Mouse (Mus musculus): ENCODE measurements at regions not wholly inside any gene's neighbourhood (a gene's known extent, or its start where the extent isn't known, plus 50 kb on each side); places are given as distances from the start of the nearest gene placed in this dataset.

- ATAC-seq (ENCODE audit: insufficient read depth) (no peak), DNase-seq (no peak)
- Histone ChIP-seq H3K27me3 (ENCODE audit: insufficient read depth, low read length) (no peaks in the 10 kb centered on the region), H3K9me3 (ENCODE audit: low read depth, low read length) (no peaks in the 10 kb centered on the region), H3K36me3 (ENCODE audit: insufficient read depth) (no peaks in the 10 kb centered on the region), H3K4me1 (ENCODE audit: insufficient read depth) (no peaks in the 10 kb centered on the region), H3K9ac (no peak overlapping the region), H3K4me3 (ENCODE audit: low read depth, low read length) (no peak overlapping the region), H3K27ac (ENCODE audit: low read depth) (no peak overlapping the region), H3K4me2 (no peak overlapping the region)
- no peak for TF ChIP-seq CTCF (IDR thresholded peaks at IDR 0.05; ENCODE audit: low read depth)
- WGBS, result 37% methylated on average over 4 of the region's 4 CpGs
Observed at GRCm38 (mm10) chr11:43976024-43976423, 75.0 kb upstream of the Adra1b start.

DNA sequence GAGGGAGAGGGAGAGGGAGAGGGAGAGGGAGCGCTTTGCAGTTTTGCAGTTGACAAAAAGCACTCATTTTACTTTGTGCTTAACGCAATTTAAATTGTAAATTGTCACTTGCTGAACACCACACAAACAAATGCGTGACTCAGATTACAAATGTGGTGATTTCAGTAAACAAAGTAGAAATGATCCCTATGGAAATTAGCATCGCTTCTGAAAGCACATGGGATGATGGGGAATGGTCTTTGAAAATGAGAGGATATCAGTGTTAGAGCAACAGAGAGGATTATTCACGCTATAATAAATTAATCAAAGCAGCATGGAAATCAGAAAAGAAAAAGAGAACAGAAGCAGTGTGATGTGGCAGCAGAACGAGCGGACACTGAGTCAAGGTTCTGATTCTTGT is 78.4 kb upstream of the Adra1b start:
- Histone ChIP-seq H3K27me3 (ENCODE audit: insufficient read depth, low read length) (no peaks in the 10 kb centered on the region), H3K9ac (no peak overlapping the region), H3K9me3 (ENCODE audit: low read depth, low read length) (no peaks in the 10 kb centered on the region), H3K4me3 (ENCODE audit: low read depth, low read length) (no peak overlapping the region), H3K4me2 (no peak overlapping the region), H3K4me1 (ENCODE audit: insufficient read depth) (no peaks in the 10 kb centered on the region), H3K27ac (ENCODE audit: low read depth) (no peak overlapping the region), H3K36me3 (ENCODE audit: insufficient read depth) (no peaks in the 10 kb centered on the region)
- TF ChIP-seq CTCF (IDR thresholded peaks at IDR 0.05; ENCODE audit: low read depth), result no peak
- ATAC-seq (ENCODE audit: insufficient read depth), result no peak
- 74% methylated on average over 7 of the region's 7 CpGs for WGBS
- no peak for DNase-seq

DNA sequence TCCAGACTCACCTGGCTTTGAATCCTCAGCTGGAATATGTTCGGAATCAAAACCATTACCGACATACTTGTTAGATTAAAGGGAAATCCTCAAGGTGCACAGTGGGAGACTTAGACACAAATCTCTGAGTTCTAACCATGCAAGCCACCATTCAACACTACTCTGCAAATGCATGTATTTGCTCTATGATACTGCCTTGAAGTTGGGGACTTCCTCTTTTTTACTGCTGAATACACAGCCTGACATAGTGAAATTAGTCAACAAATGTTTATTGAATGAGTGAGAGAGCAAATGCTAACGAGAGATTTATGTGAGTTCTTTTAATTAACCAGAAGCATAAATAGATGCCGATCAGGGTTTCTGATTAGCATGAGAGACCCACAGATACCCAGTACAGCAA is 79.4 kb upstream of the Adra1b start:
- no peak for DNase-seq
- Histone ChIP-seq H3K27me3 (ENCODE audit: insufficient read depth, low read length) (no peaks in the 10 kb centered on the region), H3K27ac (ENCODE audit: low read depth) (no peak overlapping the region), H3K4me3 (ENCODE audit: low read depth, low read length) (no peak overlapping the region), H3K4me1 (ENCODE audit: insufficient read depth) (no peaks in the 10 kb centered on the region), H3K4me2 (no peak overlapping the region), H3K36me3 (ENCODE audit: insufficient read depth) (no peaks in the 10 kb centered on the region), H3K9me3 (ENCODE audit: low read depth, low read length) (no peaks in the 10 kb centered on the region), H3K9ac (no peak overlapping the region)
- no peak for TF ChIP-seq CTCF (IDR thresholded peaks at IDR 0.05; ENCODE audit: low read depth)
- WGBS, result 83% methylated on average over 4 of the region's 4 CpGs
- ATAC-seq (ENCODE audit: insufficient read depth), result no peak

- no peak overlapping the region for H3K4me2 ChIP-seq
- no peaks in the 10 kb centered on the region for H3K4me1 ChIP-seq (ENCODE audit: insufficient read depth)
- H3K9me3 ChIP-seq (ENCODE audit: low read depth, low read length), result no peaks in the 10 kb centered on the region
- TF ChIP-seq CTCF (IDR thresholded peaks at IDR 0.05; ENCODE audit: low read depth), result no peak
- no peaks in the 10 kb centered on the region for H3K27me3 ChIP-seq (ENCODE audit: insufficient read depth, low read length)
- ATAC-seq (ENCODE audit: insufficient read depth) (no peak), DNase-seq (no peak)
- no peak overlapping the region for H3K9ac ChIP-seq
- no peak overlapping the region for H3K4me3 ChIP-seq (ENCODE audit: low read depth, low read length)
- 60% methylated on average over 1 of the region's 1 CpGs for WGBS
- no peak overlapping the region for H3K27ac ChIP-seq (ENCODE audit: low read depth)
- H3K36me3 ChIP-seq (ENCODE audit: insufficient read depth), result no peaks in the 10 kb centered on the region
Observed at GRCm38 (mm10) chr11:43989911-43990430, 89.0 kb upstream of the Adra1b start.

DNA sequence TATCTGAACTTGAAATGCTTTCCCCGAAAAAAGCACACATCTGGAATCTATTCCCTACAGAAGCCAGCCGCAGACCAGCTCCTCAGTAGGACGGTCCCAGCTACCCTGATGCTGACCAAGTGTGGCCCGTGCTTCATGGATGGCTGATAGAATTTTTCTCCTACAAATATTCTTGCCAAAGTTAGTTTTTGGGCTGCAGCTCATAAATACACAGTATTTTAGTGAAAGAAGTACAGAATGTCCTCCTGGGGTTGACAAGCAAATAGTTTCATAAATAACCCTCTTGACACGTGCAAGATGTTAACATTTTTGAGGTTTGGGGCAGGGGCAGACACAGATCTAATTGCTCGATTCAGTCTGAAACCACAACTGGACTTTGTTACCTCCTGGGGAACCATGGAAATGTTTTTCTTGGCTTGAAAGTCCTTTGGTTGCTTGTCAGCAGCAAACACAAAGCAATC is 91.0 kb upstream of the Adra1b start:
- Histone ChIP-seq H3K4me1 (ENCODE audit: insufficient read depth) (no peaks in the 10 kb centered on the region), H3K27me3 (ENCODE audit: insufficient read depth, low read length) (no peaks in the 10 kb centered on the region), H3K36me3 (ENCODE audit: insufficient read depth) (no peaks in the 10 kb centered on the region), H3K4me3 (ENCODE audit: low read depth, low read length) (no peak overlapping the region), H3K27ac (ENCODE audit: low read depth) (no peak overlapping the region), H3K4me2 (no peak overlapping the region), H3K9ac (no peak overlapping the region), H3K9me3 (ENCODE audit: low read depth, low read length) (no peaks in the 10 kb centered on the region)
- ATAC-seq (ENCODE audit: insufficient read depth) (no peak), DNase-seq (no peak)
- 62% methylated on average over 6 of the region's 6 CpGs for WGBS
- TF ChIP-seq CTCF (IDR thresholded peaks at IDR 0.05; ENCODE audit: low read depth), result no peak

- no peak overlapping the region for H3K4me3 ChIP-seq (ENCODE audit: low read depth, low read length)
- H3K27ac ChIP-seq (ENCODE audit: low read depth), result no peak overlapping the region
- no peaks in the 10 kb centered on the region for H3K27me3 ChIP-seq (ENCODE audit: insufficient read depth, low read length)
- ATAC-seq (ENCODE audit: insufficient read depth) (no peak), DNase-seq (no peak)
- H3K4me2 ChIP-seq, result no peak overlapping the region
- no peaks in the 10 kb centered on the region for H3K36me3 ChIP-seq (ENCODE audit: insufficient read depth)
- no peaks in the 10 kb centered on the region for H3K9me3 ChIP-seq (ENCODE audit: low read depth, low read length)
- 0 out of 2 replicates have a peak, but pooled peaks cover 3% of the 10 kb centered on the region for H3K4me1 ChIP-seq (ENCODE audit: insufficient read depth)
- WGBS, result 61% methylated on average over 12 of the region's 12 CpGs
- H3K9ac ChIP-seq, result no peak overlapping the region
- TF ChIP-seq CTCF (IDR thresholded peaks at IDR 0.05; ENCODE audit: low read depth), result no peak
Observed at GRCm38 (mm10) chr11:43998046-43998725, 97.2 kb upstream of the Adra1b start.

GRCm38 (mm10) chr11:44000056-44000455 is 99.0 kb upstream of the Adra1b start:
- Histone ChIP-seq H3K4me1 (ENCODE audit: insufficient read depth) (0 out of 2 replicates have a peak, but pooled peaks cover 3% of the 10 kb centered on the region), H3K9ac (no peak overlapping the region), H3K27ac (ENCODE audit: low read depth) (no peak overlapping the region), H3K4me2 (no peak overlapping the region), H3K4me3 (ENCODE audit: low read depth, low read length) (no peak overlapping the region), H3K36me3 (ENCODE audit: insufficient read depth) (no peaks in the 10 kb centered on the region), H3K27me3 (ENCODE audit: insufficient read depth, low read length) (no peaks in the 10 kb centered on the region), H3K9me3 (ENCODE audit: low read depth, low read length) (no peaks in the 10 kb centered on the region)
- 89% methylated on average over 4 of the region's 4 CpGs for WGBS
- ATAC-seq (ENCODE audit: insufficient read depth) (no peak), DNase-seq (no peak)
- no peak for TF ChIP-seq CTCF (IDR thresholded peaks at IDR 0.05; ENCODE audit: low read depth)

Data from lung, embryonic 14.5 days (tissue).